Mouse (Mus musculus) intestine, postnatal 0 days (tissue): ENCODE results near the gene Fam160a1. TPM values are rescaled to one million over a fixed set of nuclear protein-coding genes. Genes with fewer than 3 reads are reported as not detected.

ENCODE experiments used
- ATAC-seq: fragments of 200-750 bp; cut with Nextera tagmentation; 2 replicates; pipeline ENCODE4 v1.8.0; 2017; ENCODE audit warnings: mild to moderate bottlenecking, moderate TSS enrichment, moderate library complexity
- H3K27ac ChIP-seq: fragments of 300-500 bp; sonication (generic); 2 replicates; pipeline ENCODE4 v1.5.1; 2014; ENCODE audit warnings: mild to moderate bottlenecking, low read depth, low read length, moderate library complexity
- H3K27me3 ChIP-seq: fragments of 300-500 bp; sonication (generic); replicated peaks from 2 replicates; pipeline ENCODE4 v1.6.1; 2014; ENCODE audit warnings: low read length, mixed read lengths; ENCODE audit not compliant: control insufficient read depth, insufficient read depth
- H3K36me3 ChIP-seq: fragments of 300-500 bp; sonication (generic); 2 replicates; pipeline ENCODE4 v1.6.1; 2014; ENCODE audit warnings: mild to moderate bottlenecking, moderate library complexity; ENCODE audit not compliant: control insufficient read depth, insufficient read depth
- H3K4me1 ChIP-seq: fragments of 300-500 bp; sonication (generic); replicated peaks from 2 replicates; pipeline ENCODE4 v1.6.1; 2014; ENCODE audit warnings: antibody characterized with exemption, low read length, mixed read lengths; ENCODE audit not compliant: control insufficient read depth, insufficient read depth
- H3K4me2 ChIP-seq: fragments of 300-500 bp; sonication (generic); replicated peaks from 2 replicates; pipeline ENCODE4 v1.6.1; 2014; ENCODE audit warnings: low read depth, mild to moderate bottlenecking, moderate library complexity
- H3K4me3 ChIP-seq: fragments of 300-500 bp; sonication (generic); 2 replicates; pipeline ENCODE4 v1.5.1; 2014; ENCODE audit warnings: low read depth, low read length
- H3K9ac ChIP-seq: fragments of 300-500 bp; sonication (generic); 2 replicates; pipeline ENCODE4 v1.6.1; 2014; ENCODE audit warnings: mild to moderate bottlenecking, low read depth, low read length
- H3K9me3 ChIP-seq: fragments of 300-500 bp; sonication (generic); 2 replicates; pipeline ENCODE4 v1.6.1; 2016; ENCODE audit warnings: mixed run types; ENCODE audit not compliant: control insufficient read depth
- CTCF ChIP-seq: sonication (generic); IDR thresholded peaks from 2 replicates; pipeline ENCODE4 v1.5.1; 2016; ENCODE audit warnings: low read depth, mild to moderate bottlenecking, control low read depth, antibody characterized with exemption, moderate library complexity
- WGBS: fragments of 180-500 bp; shearing (Covaris S2); extraction: QIAGEN DNeasy Blood & Tissue Kit; methylation state at CpG from one replicate; pipeline ENCODE4 v1.1.7; 2014; 5-methylcytosine and 5-hydroxymethylcytosine counted together
- polyA plus RNA-seq: library from polyadenylated mRNA; unstranded; fragments of >200 nt; fragmentation: Nextera tagmentation; extraction: Ambion mirVana; gene quantifications from 2 replicates; pipeline ENCODE4 v1.2.1, GENCODE M21; 2015

The Fam160a1 gene
- polyA plus RNA-seq, 1 experiment from 2014 or later, result 2.6 TPM

DNA sequence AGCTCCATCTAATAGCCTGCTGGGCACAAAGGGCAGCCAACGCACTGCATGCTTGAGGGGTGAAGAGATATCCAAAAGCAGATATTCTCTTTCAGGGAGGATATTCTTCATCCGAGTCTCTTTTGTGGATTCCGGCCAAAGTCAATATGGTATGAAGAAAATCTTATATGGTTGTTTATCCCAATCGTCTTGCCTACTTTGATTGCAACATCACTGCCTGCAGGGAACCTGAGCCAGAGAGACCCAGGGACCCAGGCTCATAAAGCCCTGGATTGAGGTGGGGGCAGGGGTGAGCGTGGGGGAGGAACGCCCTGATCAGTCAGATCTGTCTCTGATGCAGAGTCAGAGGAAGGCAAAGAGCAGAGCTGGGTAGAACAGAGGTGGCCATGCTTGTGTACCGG lies 52.2 kb downstream of the Fam160a1 start:
- 0 out of 2 replicates have a peak overlapping the region, but pooled peaks have one; percentile 3 for H3K4me3 ChIP-seq
- no peaks in the 10 kb centered on the region for H3K27me3 ChIP-seq
- no peaks in the 10 kb centered on the region for H3K36me3 ChIP-seq
- H3K9ac ChIP-seq, result no peak overlapping the region
- H3K4me2 ChIP-seq, result peak overlapping the region; percentile 51
- H3K4me1 ChIP-seq, result 0 out of 2 replicates have a peak, but pooled peaks cover 4% of the 10 kb centered on the region
- ATAC-seq, result peak; percentile 65
- 41% methylated on average over 7 of the region's 7 CpGs for WGBS
- H3K9me3 ChIP-seq, result no peaks in the 10 kb centered on the region
- TF ChIP-seq CTCF, result no peak
- H3K27ac ChIP-seq, result peak overlapping the region; percentile 46; the same call in 1 of the 2 replicates

DNA sequence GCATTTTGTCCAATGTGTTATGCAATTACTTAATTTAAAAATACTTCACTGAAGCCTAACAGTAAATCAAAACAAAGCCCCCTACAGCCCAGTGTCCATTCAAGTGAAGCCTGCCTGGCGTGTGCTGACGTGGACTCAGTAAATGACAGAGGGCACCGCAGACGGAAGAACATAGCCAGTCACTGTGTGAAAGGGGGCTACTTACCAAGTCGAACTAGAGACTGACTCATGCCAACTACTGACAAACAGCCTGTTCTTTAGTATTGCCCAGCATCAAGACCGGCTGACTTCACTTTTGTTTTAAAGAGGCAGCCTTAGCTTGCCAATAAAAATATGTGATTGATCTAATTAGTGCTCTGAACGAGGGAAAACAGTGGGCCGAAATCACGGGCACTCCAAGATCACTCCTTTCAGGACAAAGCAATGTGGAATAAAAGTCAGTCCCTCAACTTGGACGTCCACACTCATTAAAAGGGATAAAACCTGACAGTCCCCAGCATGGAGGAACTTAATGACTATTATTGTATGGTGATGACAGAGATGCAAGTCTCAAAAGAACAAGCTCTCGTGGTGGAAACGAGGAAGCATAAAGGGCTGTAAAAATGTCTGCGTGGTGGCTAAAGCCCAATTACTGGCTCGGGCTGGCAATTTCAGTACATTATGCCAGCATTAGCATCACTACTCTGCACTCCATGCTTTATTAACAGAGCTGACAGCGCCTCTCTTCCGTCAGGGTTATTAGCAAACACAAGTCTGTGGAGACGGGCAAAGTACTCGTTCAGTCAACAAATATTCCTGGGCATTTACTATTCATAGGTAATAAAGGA lies 52.9 kb downstream of the Fam160a1 start:
- H3K4me3 ChIP-seq, result 0 out of 2 replicates have a peak overlapping the region, but pooled peaks have one; percentile 3
- H3K4me1 ChIP-seq, result 0 out of 2 replicates have a peak, but pooled peaks cover 4% of the 10 kb centered on the region
- H3K27me3 ChIP-seq, result no peaks in the 10 kb centered on the region
- peak overlapping the region; percentile 51; the same call in 1 of the 2 replicates for H3K4me2 ChIP-seq
- peak; percentile 59 for ATAC-seq
- no peaks in the 10 kb centered on the region for H3K9me3 ChIP-seq
- no peaks in the 10 kb centered on the region for H3K36me3 ChIP-seq
- no peak overlapping the region for H3K9ac ChIP-seq
- WGBS, result 49% methylated on average over 18 of the region's 18 CpGs
- H3K27ac ChIP-seq, result no peak overlapping the region
- TF ChIP-seq CTCF, result 0 out of 2 replicates have a peak, but pooled peaks have one; percentile 4

DNA sequence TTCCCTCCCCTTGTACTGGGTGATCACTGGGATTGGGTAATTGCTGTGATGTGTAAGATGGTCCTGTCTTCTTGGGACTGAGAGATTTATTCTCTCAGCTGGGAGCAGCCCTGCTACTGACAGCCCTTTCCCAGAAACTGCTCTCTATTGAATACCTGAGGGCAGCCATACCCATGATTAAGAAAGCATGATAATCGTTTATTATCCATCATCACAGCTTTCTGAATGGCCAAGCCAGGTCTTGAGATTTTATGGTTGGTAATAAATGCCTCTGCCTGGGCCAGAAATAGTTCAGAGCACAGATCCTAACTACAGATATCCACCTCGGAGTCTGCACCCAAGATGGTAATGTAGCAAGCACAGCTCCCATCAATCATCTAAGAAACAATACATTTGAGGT lies 59.1 kb downstream of the Fam160a1 start:
- 10% methylated on average over 2 of the region's 2 CpGs for WGBS
- peak; percentile 69 for ATAC-seq
- Histone ChIP-seq H3K36me3 (no peaks in the 10 kb centered on the region), H3K9me3 (no peaks in the 10 kb centered on the region), H3K9ac (no peak overlapping the region), H3K4me3 (no peak overlapping the region), H3K27ac (no peak overlapping the region), H3K27me3 (no peaks in the 10 kb centered on the region), H3K4me1 (peaks cover 7% of the 10 kb centered on the region; the same call in 1 of the 2 replicates), H3K4me2 (0 out of 2 replicates have a peak overlapping the region, but pooled peaks have one; percentile 30)
- no peak for TF ChIP-seq CTCF

DNA sequence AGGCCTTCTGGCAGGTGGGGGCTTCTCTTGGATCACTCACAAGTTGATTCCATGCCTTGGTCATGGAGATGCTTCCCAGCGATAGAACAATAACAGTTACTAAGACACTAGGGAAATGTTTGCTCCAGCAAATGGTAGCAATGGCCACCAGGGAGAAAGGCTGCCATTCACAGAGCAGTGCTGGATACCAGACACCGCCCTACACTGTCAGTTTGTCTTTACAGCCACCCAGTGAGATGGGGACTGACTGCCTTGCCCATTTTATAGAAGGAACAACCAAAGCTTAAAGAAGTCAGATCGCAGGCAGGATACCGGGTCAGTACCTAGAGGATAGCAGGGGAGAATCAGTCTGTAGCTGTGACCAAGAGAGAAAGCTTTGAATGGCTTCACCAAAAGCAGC lies 59.7 kb downstream of the Fam160a1 start:
- no peak for TF ChIP-seq CTCF
- no peaks in the 10 kb centered on the region for H3K36me3 ChIP-seq
- H3K4me2 ChIP-seq, result peak overlapping the region; percentile 30; the same call in 1 of the 2 replicates
- no peak overlapping the region for H3K4me3 ChIP-seq
- ATAC-seq, result no peak
- peaks cover 7% of the 10 kb centered on the region; the same call in 1 of the 2 replicates for H3K4me1 ChIP-seq
- H3K9ac ChIP-seq, result no peak overlapping the region
- no peaks in the 10 kb centered on the region for H3K9me3 ChIP-seq
- no peak overlapping the region for H3K27ac ChIP-seq
- 64% methylated on average over 4 of the region's 4 CpGs for WGBS
- H3K27me3 ChIP-seq, result no peaks in the 10 kb centered on the region

DNA sequence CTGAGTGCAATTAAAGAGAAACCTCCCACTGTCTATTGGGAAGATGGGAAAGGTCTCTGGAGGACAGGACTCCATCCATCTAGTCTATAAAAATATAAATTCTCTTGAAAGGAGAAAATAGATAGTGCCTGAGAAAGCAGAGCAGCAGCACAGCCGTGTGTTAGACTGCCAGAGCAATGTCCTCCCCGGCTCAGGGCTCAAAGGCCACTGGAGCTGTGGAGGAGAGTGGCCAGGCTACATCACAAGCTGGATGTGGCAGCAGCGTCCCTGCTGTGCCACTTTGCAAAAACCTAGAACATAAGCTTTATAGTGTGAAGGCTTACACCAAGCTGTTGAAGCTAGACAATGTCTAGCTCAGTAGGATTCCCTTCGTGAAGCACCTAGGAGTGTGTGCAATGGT lies 67.7 kb downstream of the Fam160a1 start:
- no peaks in the 10 kb centered on the region; the same call in 1 of the 2 replicates for H3K4me1 ChIP-seq
- peak overlapping the region; percentile 41 for H3K27ac ChIP-seq
- no peak overlapping the region for H3K9ac ChIP-seq
- H3K4me3 ChIP-seq, result no peak overlapping the region
- H3K4me2 ChIP-seq, result no peak overlapping the region
- WGBS, result 39% methylated on average over 4 of the region's 4 CpGs
- no peaks in the 10 kb centered on the region for H3K36me3 ChIP-seq
- TF ChIP-seq CTCF, result no peak
- H3K9me3 ChIP-seq, result no peaks in the 10 kb centered on the region
- no peaks in the 10 kb centered on the region for H3K27me3 ChIP-seq
- 0 out of 2 replicates have a peak, but pooled peaks have one; percentile 31 for ATAC-seq

DNA sequence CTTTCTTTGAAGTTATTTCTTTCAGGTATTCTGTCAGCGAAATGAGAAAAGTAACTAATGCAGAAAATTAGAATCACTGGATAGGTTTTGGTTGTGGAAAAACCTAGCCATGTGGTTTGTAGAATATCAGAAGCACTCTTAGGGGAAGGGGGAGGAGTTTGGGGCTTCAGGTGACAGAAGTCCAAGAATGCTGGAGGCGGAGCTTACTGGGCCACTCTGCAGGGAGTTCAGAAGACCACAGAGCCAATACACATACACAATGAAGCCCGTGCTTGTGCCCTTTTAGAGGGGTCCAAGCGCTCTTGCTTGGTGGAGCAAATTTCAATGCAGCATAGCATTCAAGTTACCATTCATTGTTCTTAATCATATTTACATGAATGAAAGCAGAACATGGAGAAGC lies 68.2 kb downstream of the Fam160a1 start:
- no peak for TF ChIP-seq CTCF
- Histone ChIP-seq H3K27ac (0 out of 2 replicates have a peak overlapping the region, but pooled peaks have one; percentile 41), H3K9me3 (no peaks in the 10 kb centered on the region), H3K36me3 (no peaks in the 10 kb centered on the region), H3K4me2 (no peak overlapping the region; the same call in 1 of the 2 replicates), H3K9ac (no peak overlapping the region), H3K4me3 (no peak overlapping the region), H3K27me3 (no peaks in the 10 kb centered on the region), H3K4me1 (no peaks in the 10 kb centered on the region; the same call in 1 of the 2 replicates)
- 38% methylated on average over 4 of the region's 4 CpGs for WGBS
- no peak for ATAC-seq
